Mouse (Mus musculus) limb, embryonic 14.5 days (tissue): Measurements from ENCODE around the gene Gm29133. TPM values are rescaled to one million over a fixed set of nuclear protein-coding genes. Genes with fewer than 3 reads are reported as not detected.

ENCODE experiments used
- ATAC-seq: fragments of 200-750 bp; cut with Nextera tagmentation; 2 replicates; pipeline ENCODE4 v1.8.0; 2017; ENCODE audit warnings: low read depth, moderate number of reproducible peaks, moderate TSS enrichment; ENCODE audit not compliant: low FRiP score
- DNase-seq: peaks from one replicate; pipeline ENCODE4 v3.0.0-alpha.2; 2015; ENCODE audit warnings: low spot score
- H3K27ac ChIP-seq: fragments of 300-500 bp; sonication (generic); replicated peaks from 2 replicates; pipeline ENCODE4 v1.5.1; 2014; ENCODE audit warnings: low read depth, mild to moderate bottlenecking, low read length, moderate library complexity, mixed read lengths
- H3K27me3 ChIP-seq: fragments of 300-500 bp; sonication (generic); 2 replicates; pipeline ENCODE4 v1.6.1; 2014; ENCODE audit warnings: low read length, mixed read lengths; ENCODE audit not compliant: control insufficient read depth, insufficient read depth
- H3K36me3 ChIP-seq: fragments of 300-500 bp; sonication (generic); 2 replicates; pipeline ENCODE4 v1.6.1; 2014; ENCODE audit warnings: mild to moderate bottlenecking, low read length, moderate library complexity, mixed read lengths; ENCODE audit not compliant: control insufficient read depth, insufficient read depth
- H3K4me1 ChIP-seq: fragments of 300-500 bp; sonication (generic); 2 replicates; pipeline ENCODE4 v1.6.1; 2014; ENCODE audit warnings: antibody characterized with exemption, low read length, mixed read lengths; ENCODE audit not compliant: control insufficient read depth, insufficient read depth
- H3K4me2 ChIP-seq: fragments of 300-500 bp; sonication (generic); replicated peaks from 2 replicates; pipeline ENCODE4 v1.6.1; 2014; ENCODE audit warnings: low read depth, mild to moderate bottlenecking, low read length, moderate library complexity; ENCODE audit not compliant: severe bottlenecking
- H3K4me3 ChIP-seq: fragments of 300-500 bp; sonication (generic); replicated peaks from 2 replicates; pipeline ENCODE4 v1.5.1; 2014; ENCODE audit warnings: low read length
- H3K9ac ChIP-seq: fragments of 300-500 bp; sonication (generic); 2 replicates; pipeline ENCODE4 v1.6.1; 2014; ENCODE audit warnings: mild to moderate bottlenecking, low read depth, low read length, moderate library complexity; ENCODE audit not compliant: severe bottlenecking
- H3K9me3 ChIP-seq: fragments of 300-500 bp; sonication (generic); 2 replicates; pipeline ENCODE4 v1.6.1; 2016; ENCODE audit warnings: low read length; ENCODE audit not compliant: control insufficient read depth
- POLR2A ChIP-seq: fragments of 200-500 bp; IDR thresholded peaks from 2 replicates; pipeline ENCODE4 v1.8.0; 2012; ENCODE audit warnings: inconsistent platforms, mild to moderate bottlenecking, moderate library complexity, borderline replicate concordance; ENCODE audit not compliant: insufficient read depth, insufficient read length; ENCODE audit errors: extremely low read depth
- WGBS: fragments of 180-500 bp; shearing (Covaris S2); extraction: QIAGEN DNeasy Blood & Tissue Kit; methylation state at CpG from one replicate; pipeline ENCODE4 v1.1.7; 2014; 5-methylcytosine and 5-hydroxymethylcytosine counted together
- polyA plus RNA-seq, 2 experiments: library from polyadenylated mRNA; depleted of rRNA in 1 of 2; stranded (reverse) in 1 of 2; unstranded in 1 of 2; fragments of >200 nt; fragmentation: Nextera tagmentation in 1 of 2; extraction: Ambion mirVana in 1 of 2; gene quantifications; 2 replicates each; pipeline versions ENCODE4 v1.2.1 to v1.2.3; 2012 to 2014

Gene Gm29133
- polyA plus RNA-seq, 2 experiments, result not detected

GRCm38 (mm10) chr3:75774253-75774652 is 26.3 kb downstream of the Gm29133 start:
- no peaks in the 10 kb centered on the region for H3K27me3 ChIP-seq

GRCm38 (mm10) chr3:75808001-75808400 is 60.0 kb downstream of the Gm29133 start:
- H3K4me1 ChIP-seq, result no peaks in the 10 kb centered on the region
- TF ChIP-seq POLR2A, result no peak
- no peaks in the 10 kb centered on the region for H3K36me3 ChIP-seq
- H3K9ac ChIP-seq, result no peak overlapping the region
- ATAC-seq (no peak), DNase-seq (no peak)
- H3K4me2 ChIP-seq, result no peak overlapping the region
- H3K4me3 ChIP-seq, result no peak overlapping the region
- no peak overlapping the region for H3K27ac ChIP-seq
- H3K9me3 ChIP-seq, result no peaks in the 10 kb centered on the region
- H3K27me3 ChIP-seq, result no peaks in the 10 kb centered on the region

More at GRCm38 (mm10) chr3:75774253-75774652, 26.3 kb downstream of the Gm29133 start:
- Histone ChIP-seq H3K27ac (no peak overlapping the region), H3K9me3 (no peaks in the 10 kb centered on the region), H3K9ac (no peak overlapping the region), H3K4me1 (no peaks in the 10 kb centered on the region), H3K4me3 (no peak overlapping the region), H3K36me3 (no peaks in the 10 kb centered on the region), H3K4me2 (no peak overlapping the region)
- no peak for TF ChIP-seq POLR2A
- DNase-seq (no peak), ATAC-seq (no peak)
- WGBS, result 73% methylated on average over 2 of the region's 2 CpGs

DNA sequence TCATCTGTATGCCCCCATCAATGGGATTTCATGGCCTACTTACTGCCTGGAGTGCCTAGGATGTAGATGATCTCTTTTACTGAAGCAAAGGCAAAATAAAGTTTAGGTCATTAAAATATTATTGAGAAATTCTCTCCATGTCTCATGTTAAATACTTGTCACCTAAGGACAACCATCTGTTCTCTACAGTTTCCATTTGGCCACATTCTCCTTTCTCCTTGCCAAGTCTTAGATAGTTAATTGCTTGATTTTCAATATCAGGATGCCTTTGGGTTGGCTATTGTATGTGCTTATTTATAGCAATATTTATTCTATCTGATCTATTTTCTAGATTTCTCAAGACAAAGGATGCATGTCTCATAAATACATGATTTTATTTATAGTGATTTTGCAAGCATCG is 75.9 kb downstream of the Gm29133 start:
- no peaks in the 10 kb centered on the region for H3K36me3 ChIP-seq
- H3K4me3 ChIP-seq, result no peak overlapping the region
- no peaks in the 10 kb centered on the region for H3K9me3 ChIP-seq
- no peak overlapping the region for H3K9ac ChIP-seq
- no peaks in the 10 kb centered on the region for H3K27me3 ChIP-seq
- no peak for TF ChIP-seq POLR2A
- no peak overlapping the region for H3K27ac ChIP-seq
- DNase-seq (no peak), ATAC-seq (no peak)
- no peak overlapping the region for H3K4me2 ChIP-seq
- H3K4me1 ChIP-seq, result no peaks in the 10 kb centered on the region
- 91% methylated on average over 1 of the region's 1 CpGs for WGBS

DNA sequence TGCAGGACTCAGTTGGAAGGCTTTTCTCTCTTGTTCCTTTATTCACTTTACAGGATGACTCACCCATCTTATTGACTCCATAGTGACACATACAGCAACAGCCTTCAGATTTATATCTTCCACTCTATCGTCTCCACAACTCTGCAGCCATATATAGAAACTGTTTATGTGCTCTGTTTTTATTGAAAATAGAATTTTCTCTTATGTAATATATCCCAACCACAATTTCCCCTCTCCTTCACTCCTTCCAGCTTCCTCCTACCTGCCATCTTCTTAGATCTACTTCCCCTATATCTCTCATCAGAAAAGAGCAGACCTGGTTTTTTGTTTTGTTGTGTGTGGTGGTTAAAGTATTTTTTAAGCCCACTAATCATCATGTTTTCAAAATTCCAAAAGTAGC is 76.5 kb downstream of the Gm29133 start:
- no peaks in the 10 kb centered on the region for H3K4me1 ChIP-seq
- no peak overlapping the region for H3K27ac ChIP-seq
- H3K27me3 ChIP-seq, result no peaks in the 10 kb centered on the region
- TF ChIP-seq POLR2A, result no peak
- no peaks in the 10 kb centered on the region for H3K9me3 ChIP-seq
- H3K4me3 ChIP-seq, result no peak overlapping the region
- H3K36me3 ChIP-seq, result no peaks in the 10 kb centered on the region
- no peak overlapping the region for H3K9ac ChIP-seq
- H3K4me2 ChIP-seq, result no peak overlapping the region
- DNase-seq (no peak), ATAC-seq (no peak)
- WGBS, result 71% methylated on average over 1 of the region's 1 CpGs

DNA sequence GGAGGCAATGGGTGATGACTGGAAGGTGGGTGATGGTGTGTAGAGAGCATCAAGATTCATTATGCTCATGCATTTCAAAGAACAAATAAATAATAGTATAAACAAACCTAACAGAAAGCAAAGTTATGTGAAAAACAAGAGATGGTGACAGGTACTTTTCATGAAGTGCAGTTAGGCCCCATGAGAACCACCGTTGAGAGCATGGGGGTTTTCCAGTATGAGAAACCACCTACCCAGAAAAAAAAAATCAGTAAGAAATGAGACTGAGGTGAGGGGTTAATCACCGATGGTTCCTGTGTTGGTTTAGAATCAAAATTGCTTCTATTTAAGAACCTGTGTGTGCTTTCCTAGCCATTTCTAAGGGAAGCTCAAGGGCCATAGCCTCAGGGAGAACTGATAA is 86.8 kb downstream of the Gm29133 start:
- TF ChIP-seq POLR2A, result no peak
- no peaks in the 10 kb centered on the region for H3K36me3 ChIP-seq
- H3K9me3 ChIP-seq, result no peaks in the 10 kb centered on the region
- no peak overlapping the region for H3K4me2 ChIP-seq
- no peak overlapping the region for H3K9ac ChIP-seq
- H3K27ac ChIP-seq, result no peak overlapping the region
- H3K4me3 ChIP-seq, result no peak overlapping the region
- WGBS, result 81% methylated on average over 2 of the region's 2 CpGs
- no peaks in the 10 kb centered on the region for H3K4me1 ChIP-seq
- DNase-seq (no peak), ATAC-seq (no peak)
- no peaks in the 10 kb centered on the region for H3K27me3 ChIP-seq

DNA sequence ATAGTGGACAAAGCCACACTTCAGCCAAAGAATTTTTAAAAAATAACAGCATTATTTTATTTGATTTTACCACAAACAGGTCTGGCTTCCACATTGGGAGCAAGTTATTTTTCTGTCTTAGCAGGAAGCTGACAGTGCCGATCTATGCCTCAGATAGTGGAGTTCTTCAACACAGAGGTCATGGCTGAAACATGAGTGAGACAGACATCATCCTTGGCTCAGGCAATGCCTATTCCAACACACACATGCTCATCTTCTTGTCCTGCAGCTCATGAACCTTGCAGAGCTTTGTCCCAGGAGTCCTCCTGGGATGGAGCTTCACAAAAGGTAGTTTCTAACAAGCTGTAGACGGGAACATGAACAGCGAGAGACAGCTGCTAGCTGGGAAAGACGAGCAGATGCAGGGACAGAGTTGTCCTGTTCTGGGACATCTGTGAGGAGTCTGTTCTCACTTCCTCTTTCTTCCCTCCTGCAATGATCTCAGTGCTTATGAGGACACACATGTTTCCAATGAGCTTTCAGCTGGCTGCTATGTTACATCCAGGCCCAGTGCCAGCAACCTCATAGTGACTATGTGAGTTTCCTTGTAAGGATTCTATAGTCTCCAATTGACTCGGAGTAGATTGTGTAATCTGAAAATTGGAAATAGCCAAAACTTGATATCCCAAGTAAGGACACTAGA is 87.4 kb downstream of the Gm29133 start:
- no peaks in the 10 kb centered on the region for H3K27me3 ChIP-seq
- no peaks in the 10 kb centered on the region for H3K4me1 ChIP-seq
- H3K4me2 ChIP-seq, result no peak overlapping the region
- no peak overlapping the region for H3K4me3 ChIP-seq
- 50% methylated on average over 5 of the region's 5 CpGs for WGBS
- no peaks in the 10 kb centered on the region for H3K9me3 ChIP-seq
- H3K9ac ChIP-seq, result no peak overlapping the region
- DNase-seq, result peak; percentile 87
- H3K36me3 ChIP-seq, result no peaks in the 10 kb centered on the region
- peak; percentile 60 for ATAC-seq
- H3K27ac ChIP-seq, result no peak overlapping the region
- TF ChIP-seq POLR2A, result no peak

Other genes with a start within 250 kb of the Gm29133 start
- gene Pdcd10, start 191.3 kb upstream of the Gm29133 start, polyA plus RNA-seq (2012; rRNA removed), result 32.6 and 48.3 TPM in 2 replicates
- 98.4 and 101 TPM in 2 replicates for gene Pdcd10, start 191.3 kb upstream of the Gm29133 start, polyA plus RNA-seq (2014; fragmentation: Nextera tagmentation; extraction: Ambion mirVana)
- gene Serpini1, start 190.7 kb upstream of the Gm29133 start, polyA plus RNA-seq (2012; rRNA removed), result 2.2 and 3.0 TPM in 2 replicates
- 4.5 and 5.1 TPM in 2 replicates for gene Serpini1, start 190.7 kb upstream of the Gm29133 start, polyA plus RNA-seq (2014; fragmentation: Nextera tagmentation; extraction: Ambion mirVana)
- 60.6 and 68.0 TPM in 2 replicates for gene Golim4, start 208.8 kb downstream of the Gm29133 start, polyA plus RNA-seq (2012; rRNA removed)
- gene Golim4, start 208.8 kb downstream of the Gm29133 start, polyA plus RNA-seq (2014; fragmentation: Nextera tagmentation; extraction: Ambion mirVana), result 44.2 and 51.0 TPM in 2 replicates